Mouse (Mus musculus) forebrain, embryonic 11.5 days (tissue): ENCODE measurements around the gene Tmem189. TPM values are rescaled to one million over a fixed set of nuclear protein-coding genes. Genes with fewer than 3 reads are reported as not detected.

Experiments used
- ATAC-seq: fragments of 200-750 bp; cut with Nextera tagmentation; replicated peaks from 2 replicates; pipeline ENCODE4 v1.8.0; 2017; ENCODE audit warnings: moderate TSS enrichment; ENCODE audit not compliant: low FRiP score
- DNase-seq: peaks from one replicate; pipeline ENCODE4 v3.0.0-alpha.2; 2017; ENCODE audit warnings: low spot score
- H3K27ac ChIP-seq: fragments of 300-500 bp; sonication (generic); 2 replicates; pipeline ENCODE4 v1.5.1; 2014; ENCODE audit warnings: low read depth, low read length
- H3K27me3 ChIP-seq: fragments of 300-500 bp; sonication (generic); 2 replicates; pipeline ENCODE4 v1.6.1; 2014; ENCODE audit warnings: mild to moderate bottlenecking, low read length, mixed read lengths; ENCODE audit not compliant: control insufficient read depth, insufficient read depth
- H3K36me3 ChIP-seq: fragments of 300-500 bp; sonication (generic); 2 replicates; pipeline ENCODE4 v1.6.1; 2014; ENCODE audit warnings: mild to moderate bottlenecking, low read length, moderate library complexity, mixed read lengths; ENCODE audit not compliant: control insufficient read depth, insufficient read depth
- H3K4me1 ChIP-seq: fragments of 300-500 bp; sonication (generic); replicated peaks from 2 replicates; pipeline ENCODE4 v1.6.1; 2014; ENCODE audit warnings: low read length, mixed read lengths; ENCODE audit not compliant: control insufficient read depth, insufficient read depth
- H3K4me2 ChIP-seq: fragments of 300-500 bp; sonication (generic); 2 replicates; pipeline ENCODE4 v1.6.1; 2014; ENCODE audit warnings: low read depth, mild to moderate bottlenecking, low read length, moderate library complexity, mixed read lengths; ENCODE audit not compliant: severe bottlenecking
- H3K4me3 ChIP-seq: fragments of 300-500 bp; sonication (generic); 2 replicates; pipeline ENCODE4 v1.5.1; 2014; ENCODE audit warnings: low read depth, low read length
- H3K9ac ChIP-seq: fragments of 300-500 bp; sonication (generic); 2 replicates; pipeline ENCODE4 v1.6.1; 2014; ENCODE audit warnings: low read length
- H3K9me3 ChIP-seq: fragments of 300-500 bp; sonication (generic); 2 replicates; pipeline ENCODE4 v1.6.1; 2016; ENCODE audit warnings: low read length, mixed read lengths; ENCODE audit not compliant: control insufficient read depth
- WGBS: fragments of 180-500 bp; shearing (Covaris S2); extraction: QIAGEN DNeasy Blood & Tissue Kit; methylation state at CpG from one replicate; pipeline ENCODE4 v1.1.7; 2014; 5-methylcytosine and 5-hydroxymethylcytosine counted together
- polyA plus RNA-seq: library from polyadenylated mRNA; unstranded; fragments of >200 nt; fragmentation: Nextera tagmentation; extraction: Ambion mirVana; gene quantifications from 2 replicates; pipeline ENCODE4 v1.2.1, GENCODE M21; 2014

The Tmem189 gene
- polyA plus RNA-seq, 1 experiment from 2014 or later, result 35.1 TPM

GRCm38 (mm10) chr2:167631591-167632448 is 57.8 kb downstream of the Tmem189 start, which contains the start of gene Ube2v1:
Gene Ube2v1, minus strand, starts transcription at chr2:167632095.
- H3K27ac ChIP-seq, result peak within 1 kb of the TSS; percentile 73; the same call in 1 of the 2 replicates
- DNase-seq (peak; percentile 99), ATAC-seq (peak; percentile 85)
- H3K4me2 ChIP-seq, result peak within 1 kb of the TSS; percentile 76
- peak within 1 kb of the TSS; percentile 88 for H3K9ac ChIP-seq
- H3K27me3 ChIP-seq, result no peaks in the 10 kb centered on the region
- no peaks in the 10 kb centered on the region for H3K36me3 ChIP-seq
- no peaks in the 10 kb centered on the region for H3K9me3 ChIP-seq
- H3K4me3 ChIP-seq, result peak within 1 kb of the TSS; percentile 90
- 1% methylated on average over 75 of the region's 87 CpGs for WGBS
- peaks cover 14% of the 10 kb centered on the region for H3K4me1 ChIP-seq

GRCm38 (mm10) chr2:167631181-167631590 is 58.4 kb downstream of the Tmem189 start:
- H3K27ac ChIP-seq, result peak overlapping the region; percentile 61; the same call in 1 of the 2 replicates
- peak; percentile 19 for ATAC-seq
- peak overlapping the region; percentile 76 for H3K4me2 ChIP-seq
- H3K9ac ChIP-seq, result peak overlapping the region; percentile 88
- 0% methylated on average over 31 of the region's 31 CpGs for WGBS
- no peaks in the 10 kb centered on the region for H3K27me3 ChIP-seq
- DNase-seq, result no peak
- peak overlapping the region; percentile 90 for H3K4me3 ChIP-seq
- no peaks in the 10 kb centered on the region for H3K9me3 ChIP-seq
- H3K4me1 ChIP-seq, result peaks cover 14% of the 10 kb centered on the region
- H3K36me3 ChIP-seq, result no peaks in the 10 kb centered on the region

GRCm38 (mm10) chr2:167630421-167630820 is 59.2 kb downstream of the Tmem189 start:
- H3K4me3 ChIP-seq, result peak overlapping the region; percentile 90
- 0 out of 2 replicates have a peak overlapping the region, but pooled peaks have one; percentile 2 for H3K27ac ChIP-seq
- peaks cover 14% of the 10 kb centered on the region for H3K4me1 ChIP-seq
- 75% methylated on average over 5 of the region's 5 CpGs for WGBS
- H3K9me3 ChIP-seq, result no peaks in the 10 kb centered on the region
- peak overlapping the region; percentile 88 for H3K9ac ChIP-seq
- no peaks in the 10 kb centered on the region for H3K36me3 ChIP-seq
- DNase-seq, result no peak
- no peak for ATAC-seq
- no peaks in the 10 kb centered on the region for H3K27me3 ChIP-seq
- H3K4me2 ChIP-seq, result peak overlapping the region; percentile 76

- H3K4me1 ChIP-seq, result peaks cover 14% of the 10 kb centered on the region
- H3K27ac ChIP-seq, result no peak overlapping the region; the same call in 1 of the 2 replicates
- no peaks in the 10 kb centered on the region for H3K36me3 ChIP-seq
- WGBS, result 75% methylated on average over 11 of the region's 11 CpGs
- H3K4me2 ChIP-seq, result peak overlapping the region; percentile 76
- DNase-seq, result no peak
- no peak for ATAC-seq
- H3K9me3 ChIP-seq, result no peaks in the 10 kb centered on the region
- H3K4me3 ChIP-seq, result no peak overlapping the region
- H3K27me3 ChIP-seq, result no peaks in the 10 kb centered on the region
- H3K9ac ChIP-seq, result peak overlapping the region; percentile 88; the same call in 1 of the 2 replicates
These were observed 59.9 kb downstream of the Tmem189 start for GRCm38 (mm10) chr2:167629665-167630209.

GRCm38 (mm10) chr2:167628872-167629271 is 60.8 kb downstream of the Tmem189 start:
- no peaks in the 10 kb centered on the region for H3K9me3 ChIP-seq
- H3K36me3 ChIP-seq, result no peaks in the 10 kb centered on the region
- no peak overlapping the region for H3K4me3 ChIP-seq
- H3K27ac ChIP-seq, result no peak overlapping the region
- no peaks in the 10 kb centered on the region for H3K27me3 ChIP-seq
- WGBS, result 85% methylated on average over 4 of the region's 4 CpGs
- no peak overlapping the region for H3K4me2 ChIP-seq
- DNase-seq, result no peak
- ATAC-seq, result no peak
- H3K9ac ChIP-seq, result no peak overlapping the region
- H3K4me1 ChIP-seq, result peaks cover 14% of the 10 kb centered on the region

GRCm38 (mm10) chr2:167627019-167627418 is 62.6 kb downstream of the Tmem189 start:
- H3K9ac ChIP-seq, result no peak overlapping the region
- ATAC-seq (no peak), DNase-seq (no peak)
- peaks cover 13% of the 10 kb centered on the region for H3K4me1 ChIP-seq
- H3K4me2 ChIP-seq, result no peak overlapping the region
- WGBS, result 92% methylated on average over 7 of the region's 7 CpGs
- no peaks in the 10 kb centered on the region for H3K36me3 ChIP-seq
- no peak overlapping the region for H3K4me3 ChIP-seq
- H3K27me3 ChIP-seq, result no peaks in the 10 kb centered on the region
- H3K9me3 ChIP-seq, result no peaks in the 10 kb centered on the region
- H3K27ac ChIP-seq, result no peak overlapping the region

GRCm38 (mm10) chr2:167625670-167626069 is 64.0 kb downstream of the Tmem189 start:
- H3K36me3 ChIP-seq, result no peaks in the 10 kb centered on the region
- 63% methylated on average over 2 of the region's 2 CpGs for WGBS
- H3K27me3 ChIP-seq, result no peaks in the 10 kb centered on the region
- peaks cover 12% of the 10 kb centered on the region for H3K4me1 ChIP-seq
- ATAC-seq (no peak), DNase-seq (no peak)
- H3K27ac ChIP-seq, result no peak overlapping the region
- no peak overlapping the region for H3K4me2 ChIP-seq
- no peak overlapping the region for H3K4me3 ChIP-seq
- no peak overlapping the region for H3K9ac ChIP-seq
- H3K9me3 ChIP-seq, result no peaks in the 10 kb centered on the region

- H3K36me3 ChIP-seq, result no peaks in the 10 kb centered on the region
- DNase-seq (no peak), ATAC-seq (no peak)
- H3K9me3 ChIP-seq, result no peaks in the 10 kb centered on the region
- 97% methylated on average over 6 of the region's 6 CpGs for WGBS
- H3K9ac ChIP-seq, result no peak overlapping the region
- H3K4me1 ChIP-seq, result 0 out of 2 replicates have a peak, but pooled peaks cover 1% of the 10 kb centered on the region
- no peak overlapping the region for H3K4me3 ChIP-seq
- H3K27me3 ChIP-seq, result no peaks in the 10 kb centered on the region
- no peak overlapping the region for H3K27ac ChIP-seq
- H3K4me2 ChIP-seq, result no peak overlapping the region
These were observed 65.1 kb downstream of the Tmem189 start for GRCm38 (mm10) chr2:167624368-167625075.
